Mouse (Mus musculus) stomach, embryonic 14.5 days (tissue): Measurements from ENCODE around the gene Gnai2. TPM values are rescaled to one million over a fixed set of nuclear protein-coding genes. Genes with fewer than 3 reads are reported as not detected.

ENCODE experiments used
- ATAC-seq: fragments of 200-750 bp; cut with Nextera tagmentation; 2 replicates; pipeline ENCODE4 v1.8.0; 2017; ENCODE audit warnings: low read depth, moderate TSS enrichment; ENCODE audit not compliant: insufficient number of reproducible peaks, insufficient read depth, low FRiP score
- H3K27ac ChIP-seq: fragments of 300-500 bp; sonication (generic); 2 replicates; pipeline ENCODE4 v1.5.1; 2014; ENCODE audit warnings: mild to moderate bottlenecking, low read length, moderate library complexity, mixed read lengths
- H3K27me3 ChIP-seq: fragments of 300-500 bp; sonication (generic); 2 replicates; pipeline ENCODE4 v1.6.1; 2014; ENCODE audit warnings: low read length, control low read depth, mixed read lengths; ENCODE audit not compliant: control insufficient read depth, insufficient read depth
- H3K36me3 ChIP-seq: fragments of 300-500 bp; sonication (generic); 2 replicates; pipeline ENCODE4 v1.6.1; 2014; ENCODE audit warnings: mild to moderate bottlenecking, control low read depth, low read length, moderate library complexity, mixed read lengths; ENCODE audit not compliant: control insufficient read depth, insufficient read depth
- H3K4me1 ChIP-seq: fragments of 300-500 bp; sonication (generic); 2 replicates; pipeline ENCODE4 v1.6.1; 2014; ENCODE audit warnings: low read length, control low read depth, mixed read lengths; ENCODE audit not compliant: control insufficient read depth, insufficient read depth
- H3K4me2 ChIP-seq: fragments of 300-500 bp; sonication (generic); replicated peaks from 2 replicates; pipeline ENCODE4 v1.6.1; 2014; ENCODE audit warnings: low read depth, low read length, control low read depth
- H3K4me3 ChIP-seq: fragments of 300-500 bp; sonication (generic); 2 replicates; pipeline ENCODE4 v1.5.1; 2014; ENCODE audit warnings: low read depth, low read length, control low read depth
- H3K9ac ChIP-seq: fragments of 300-500 bp; sonication (generic); replicated peaks from 2 replicates; pipeline ENCODE4 v1.6.1; 2014; ENCODE audit warnings: low read depth, mild to moderate bottlenecking, control low read depth, low read length, moderate library complexity, mixed read lengths
- H3K9me3 ChIP-seq: fragments of 300-500 bp; sonication (generic); 2 replicates; pipeline ENCODE4 v1.6.1; 2016; ENCODE audit warnings: low read depth, low read length, control low read depth; ENCODE audit not compliant: control insufficient read depth
- WGBS: fragments of 180-500 bp; shearing (Covaris S2); extraction: QIAGEN DNeasy Blood & Tissue Kit; methylation state at CpG from one replicate; pipeline ENCODE4 v1.1.7; 2014; 5-methylcytosine and 5-hydroxymethylcytosine counted together
- polyA plus RNA-seq: library from polyadenylated mRNA; unstranded; fragments of >200 nt; fragmentation: Nextera tagmentation; extraction: Ambion mirVana; gene quantifications from 2 replicates; pipeline ENCODE4 v1.2.1, GENCODE M21; 2014

Gnai2 gene
- polyA plus RNA-seq, 1 experiment from 2014 or later: 359 TPM

- WGBS: 79% methylated on average over 25 of the region's 25 CpGs
- H3K36me3 ChIP-seq: peaks cover 38% of the 10 kb centered on the region
- 0 out of 2 replicates have a peak overlapping the region, but pooled peaks have one; percentile 27 for H3K27ac ChIP-seq
Observed at GRCm38 (mm10) chr9:107590058-107590772, 45.0 kb downstream of the Gnai2 start.

GRCm38 (mm10) chr9:107587833-107588639, 47.1 kb downstream of the Gnai2 start:
- Histone ChIP-seq H3K27me3 (no peaks in the 10 kb centered on the region), H3K4me3 (peak overlapping the region; percentile 69), H3K9ac (peak overlapping the region; percentile 61), H3K4me1 (peaks cover 10% of the 10 kb centered on the region), H3K9me3 (no peaks in the 10 kb centered on the region), H3K27ac (no peak overlapping the region), H3K4me2 (peak overlapping the region; percentile 78), H3K36me3 (peaks cover 32% of the 10 kb centered on the region)
- no peak for ATAC-seq
- 3% methylated on average over 33 of the region's 33 CpGs for WGBS

More at GRCm38 (mm10) chr9:107590058-107590772, 45.0 kb downstream of the Gnai2 start:
- no peaks in the 10 kb centered on the region for H3K27me3 ChIP-seq
- no peak; the same call in 1 of the 2 replicates for ATAC-seq
- H3K4me1 ChIP-seq: peaks cover 10% of the 10 kb centered on the region
- no peak overlapping the region for H3K9ac ChIP-seq
- H3K9me3 ChIP-seq: no peaks in the 10 kb centered on the region
- 0 out of 2 replicates have a peak overlapping the region, but pooled peaks have one; percentile 5 for H3K4me2 ChIP-seq
- H3K4me3 ChIP-seq: no peak overlapping the region

GRCm38 (mm10) chr9:107586974-107587832, 48.0 kb downstream of the Gnai2 start, which contains the start of gene Ifrd2:
Gene Ifrd2 (plus strand): TSS chr9:107587642.
- H3K36me3 ChIP-seq: peaks cover 26% of the 10 kb centered on the region
- peak; percentile 98 for ATAC-seq
- H3K9ac ChIP-seq: peak within 1 kb of the TSS; percentile 61
- WGBS: 12% methylated on average over 46 of the region's 46 CpGs
- H3K9me3 ChIP-seq: no peaks in the 10 kb centered on the region
- peaks cover 10% of the 10 kb centered on the region for H3K4me1 ChIP-seq
- H3K4me2 ChIP-seq: peak within 1 kb of the TSS; percentile 78
- H3K27me3 ChIP-seq: no peaks in the 10 kb centered on the region
- no peak within 1 kb of the TSS for H3K27ac ChIP-seq
- peak within 1 kb of the TSS; percentile 69 for H3K4me3 ChIP-seq

- Histone ChIP-seq H3K4me2 (no peak overlapping the region), H3K4me3 (no peak overlapping the region), H3K27me3 (no peaks in the 10 kb centered on the region), H3K36me3 (peaks cover 19% of the 10 kb centered on the region), H3K9me3 (no peaks in the 10 kb centered on the region), H3K9ac (no peak overlapping the region), H3K27ac (no peak overlapping the region), H3K4me1 (peaks cover 13% of the 10 kb centered on the region)
- 85% methylated on average over 5 of the region's 5 CpGs for WGBS
- ATAC-seq: no peak
Observed at GRCm38 (mm10) chr9:107586504-107586903, 48.7 kb downstream of the Gnai2 start.

- Histone ChIP-seq H3K9ac (no peak overlapping the region), H3K36me3 (no peaks in the 10 kb centered on the region; the same call in 1 of the 2 replicates), H3K4me2 (no peak overlapping the region), H3K4me3 (no peak overlapping the region), H3K9me3 (no peaks in the 10 kb centered on the region), H3K4me1 (peaks cover 11% of the 10 kb centered on the region), H3K27me3 (no peaks in the 10 kb centered on the region), H3K27ac (no peak overlapping the region)
- WGBS: 90% methylated on average over 14 of the region's 14 CpGs
- no peak for ATAC-seq
Observed at GRCm38 (mm10) chr9:107583174-107583573, 52.0 kb downstream of the Gnai2 start.

- no peaks in the 10 kb centered on the region for H3K9me3 ChIP-seq
- no peak for ATAC-seq
- H3K4me2 ChIP-seq: no peak overlapping the region
- H3K4me1 ChIP-seq: peaks cover 12% of the 10 kb centered on the region; the same call in 1 of the 2 replicates
- H3K9ac ChIP-seq: no peak overlapping the region
- H3K36me3 ChIP-seq: no peaks in the 10 kb centered on the region; the same call in 1 of the 2 replicates
- H3K27ac ChIP-seq: no peak overlapping the region
- no peak overlapping the region for H3K4me3 ChIP-seq
- WGBS: 83% methylated on average over 7 of the region's 7 CpGs
- no peaks in the 10 kb centered on the region for H3K27me3 ChIP-seq
Observed at GRCm38 (mm10) chr9:107582509-107583062, 52.6 kb downstream of the Gnai2 start.

- no peaks in the 10 kb centered on the region for H3K9me3 ChIP-seq
- peak overlapping the region; percentile 92; the same call in 1 of the 2 replicates for H3K27ac ChIP-seq
- peak overlapping the region; percentile 52 for H3K4me3 ChIP-seq
- H3K27me3 ChIP-seq: no peaks in the 10 kb centered on the region
- peak overlapping the region; percentile 94 for H3K4me2 ChIP-seq
- WGBS: 62% methylated on average over 4 of the region's 4 CpGs
- H3K4me1 ChIP-seq: peaks cover 19% of the 10 kb centered on the region
- H3K36me3 ChIP-seq: no peaks in the 10 kb centered on the region; the same call in 1 of the 2 replicates
- H3K9ac ChIP-seq: peak overlapping the region; percentile 74
- ATAC-seq: no peak
Observed at GRCm38 (mm10) chr9:107581584-107581983, 53.6 kb downstream of the Gnai2 start.
